9 mouse cellular contexts compared by ENCODE assay signal in genomic region chr12:74055336-74055931, GRCm38 (mm10). TPM values are rescaled to one million over a fixed set of nuclear protein-coding genes. Genes with fewer than 3 reads are reported as not detected.
DNase-seq lines count a peak whose midpoint lies in the region; ATAC-seq lines count a peak whose summit lies in the region.
"Had no signal": no experiment of that assay in that cellular context is flagged by ENCODE, and none has a peak within 500 bp of the region (broad histone marks: within the 10 kb centered on the region; RNA-seq: fewer than 3 reads in every experiment).

No protein-coding gene starts in this region.

- H3K27me3 ChIP-seq in embryonic facial prominence, embryonic 11.5 days (ENCODE audit: control insufficient read depth, insufficient read depth, low read length) = no peaks in the 10 kb centered on the region
- H3K27me3 ChIP-seq in neural tube, embryonic 14.5 days (ENCODE audit: control insufficient read depth, insufficient read depth, low read length) = no peaks in the 10 kb centered on the region

- H3K9me3 ChIP-seq in embryonic facial prominence, embryonic 11.5 days (replicated peaks; ENCODE audit: control insufficient read depth, low read length) = no peaks in the 10 kb centered on the region
- H3K9me3 ChIP-seq in neural tube, embryonic 14.5 days (ENCODE audit: control insufficient read depth, low read length) = no peaks in the 10 kb centered on the region
- H3K9me3 ChIP-seq: limb, embryonic 13.5 days had no signal

- ATAC-seq in embryonic facial prominence, embryonic 11.5 days (replicated peaks; ENCODE audit: insufficient number of reproducible peaks, low FRiP score, low TSS enrichment, low read depth) = no peak; the same call in 1 of the 2 replicates
- peak; percentile 88 for ATAC-seq in neural tube, embryonic 14.5 days (ENCODE audit: low read depth)

- intact Hi-C loops in left cerebral cortex, postnatal 14 days (cut with DNase I) = loop anchor here (5.0 kb wide), 2 partner anchors 52 to 237 kb away; no protein-coding TSS in a partner anchor

- no peak overlapping the region for H3K27ac ChIP-seq in embryonic facial prominence, embryonic 11.5 days (replicated peaks; ENCODE audit: low read depth, low read length)
- no peak overlapping the region for H3K27ac ChIP-seq in neural tube, embryonic 14.5 days (ENCODE audit: low read depth, low read length)
- H3K27ac ChIP-seq: limb, embryonic 13.5 days had no signal

- no peak overlapping the region for H3K4me3 ChIP-seq in embryonic facial prominence, embryonic 11.5 days (ENCODE audit: low read depth, low read length)
- H3K4me3 ChIP-seq in neural tube, embryonic 14.5 days (ENCODE audit: low read depth, low read length) = no peak overlapping the region
- H3K4me3 ChIP-seq: limb, embryonic 13.5 days had no signal

- H3K9ac ChIP-seq in embryonic facial prominence, embryonic 11.5 days (replicated peaks; ENCODE audit: low read length) = no peak overlapping the region
- H3K9ac ChIP-seq in neural tube, embryonic 14.5 days (replicated peaks; ENCODE audit: low read depth, low read length) = no peak overlapping the region
- H3K9ac ChIP-seq: limb, embryonic 13.5 days had no signal

- DNase-seq in adrenal gland, adult 18-20 months (ENCODE audit: low spot score in 2 of 2) = peak; percentile 18 to 41
- DNase-seq in adrenal gland, postnatal 4 days (ENCODE audit: low spot score in 2 of 2) = no peak
- peak; percentile 20 for DNase-seq in ZHBTc4 (ENCODE audit: low read depth, low spot score)
- peak; percentile 78 for DNase-seq in embryonic facial prominence, embryonic 11.5 days (ENCODE audit: low spot score)
- peak; percentile 12 for DNase-seq in hindlimb bud, embryonic 11.5 days (ENCODE audit: extremely low spot score, low read depth, low spot score)
- DNase-seq in left cerebral cortex, postnatal 14 days (ENCODE audit: low spot score in 2 of 2) = peak; percentile 86 to 90
- peak; percentile 10 for DNase-seq in yolk sac, embryonic 10.5 days (ENCODE audit: low spot score)

- no peak overlapping the region for H3K4me2 ChIP-seq in embryonic facial prominence, embryonic 11.5 days (ENCODE audit: low read depth, low read length)
- H3K4me2 ChIP-seq in neural tube, embryonic 14.5 days (ENCODE audit: low read depth, low read length) = no peak overlapping the region
- H3K4me2 ChIP-seq: limb, embryonic 13.5 days had no signal

- no peaks in the 10 kb centered on the region for H3K4me1 ChIP-seq in embryonic facial prominence, embryonic 11.5 days (ENCODE audit: control insufficient read depth, insufficient read depth, low read length)
- no peaks in the 10 kb centered on the region for H3K4me1 ChIP-seq in neural tube, embryonic 14.5 days (ENCODE audit: control insufficient read depth, insufficient read depth, low read length)
- H3K4me1 ChIP-seq: limb, embryonic 13.5 days had no signal

- H3K36me3 ChIP-seq in embryonic facial prominence, embryonic 11.5 days (replicated peaks; ENCODE audit: control insufficient read depth, insufficient read depth, low read depth, low read length) = no peaks in the 10 kb centered on the region
- H3K36me3 ChIP-seq in neural tube, embryonic 14.5 days (ENCODE audit: control insufficient read depth, insufficient read depth, low read length) = no peaks in the 10 kb centered on the region
- H3K36me3 ChIP-seq: limb, embryonic 13.5 days had no signal

- 60% methylated on average over 12 of the region's 12 CpGs for WGBS in embryonic facial prominence, embryonic 11.5 days
- WGBS in neural tube, embryonic 14.5 days = 44% methylated on average over 12 of the region's 12 CpGs

RNA-seq across cellular contexts. Expression of gene Syt16, which starts 58.0 kb away (rescaled TPM):
- under 1 TPM; 0.30 to 0.32 TPM for total RNA-seq in adrenal gland, adult 18-20 months (2021)
- total RNA-seq in adrenal gland, postnatal 4 days (2021) = 1 to 10 TPM; 2.0 to 3.0 TPM
- polyA plus RNA-seq in embryonic facial prominence, embryonic 11.5 days (2014; fragmentation: Nextera tagmentation; extraction: Ambion mirVana) = 5.2 and 7.0 TPM in 2 replicates
- total RNA-seq in left cerebral cortex, postnatal 14 days (2021) = 100 to 1,000 TPM; 106 to 114 TPM
- polyA plus RNA-seq in neural tube, embryonic 14.5 days (2014; fragmentation: Nextera tagmentation; extraction: Ambion mirVana) = 90.4 and 95.5 TPM in 2 replicates

Comparison
In these comparisons a context has a peak if more than half of its experiments do, and no peak if none do; other contexts are left out.
1. DNase-seq: peak in adrenal gland, adult 18-20 months (2 of 2), ZHBTc4 (single experiment), embryonic facial prominence, embryonic 11.5 days (single experiment), hindlimb bud, embryonic 11.5 days (single experiment), left cerebral cortex, postnatal 14 days (2 of 2) and yolk sac, embryonic 10.5 days (single experiment); none in adrenal gland, postnatal 4 days (0 of 2).
2. RNA of gene Syt16, which starts 58.0 kb away (total RNA-seq): 106 to 114 TPM in left cerebral cortex, postnatal 14 days; 2.0 to 3.0 TPM in adrenal gland, postnatal 4 days and 0.30 to 0.32 TPM in adrenal gland, adult 18-20 months; every median in the first group is over 10 times any median in the second.